Mouse (Mus musculus) CD4-positive, CD25-positive, alpha-beta regulatory T cell, adult 4 months (primary cell): ENCODE results near the gene Gpx7. TPM values are rescaled to one million over a fixed set of nuclear protein-coding genes. Genes with fewer than 3 reads are reported as not detected.
A peak's percentile ranks its signal among the peaks of the same experiment; 100 is the strongest.

Experiments
- ATAC-seq: one replicate; pipeline ENCODE4 v1.8.0; 2017
- polyA plus RNA-seq, 2 experiments: library from polyadenylated mRNA; unstranded; fragments of 100-300 nt; shearing (Covaris generic); gene quantifications; one replicate each; pipeline ENCODE4 v1.2.1; 2017

The Gpx7 gene
- polyA plus RNA-seq: 1 to 10 TPM; 4.4 to 5.1 TPM

DNA sequence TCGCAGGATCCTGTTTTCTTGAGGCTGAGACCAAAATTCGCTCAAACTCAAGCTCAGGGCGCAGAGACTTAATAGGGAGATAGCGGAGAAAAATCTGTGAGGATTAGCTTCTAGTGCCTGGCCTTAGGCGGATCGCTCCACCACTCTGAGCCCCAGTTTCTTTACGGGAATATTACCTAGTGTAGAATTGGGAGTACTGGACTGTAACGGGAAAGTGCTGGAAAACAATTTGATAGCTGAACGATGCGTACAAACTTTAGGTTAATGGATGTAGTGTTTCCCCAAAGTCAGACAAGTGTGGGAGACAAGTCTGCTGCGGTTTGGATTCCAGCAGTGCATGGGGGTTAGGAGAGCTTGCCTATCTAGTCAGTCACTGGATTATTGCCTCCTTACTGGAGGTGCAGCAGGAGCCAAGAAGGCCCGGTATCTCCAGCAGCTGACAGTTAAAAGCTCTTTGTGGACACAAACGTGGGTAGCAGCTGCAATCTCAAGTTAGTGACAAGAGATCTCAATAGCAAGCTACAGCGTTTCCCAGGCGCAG, at the start of gene Gpx7:
Gene Gpx7, minus strand, starts transcription at position 101 of the 541 bp plus-strand sequence.
- ATAC-seq: no peak

- ATAC-seq: peak; percentile 3
These were observed 49.3 kb upstream of the Gpx7 start for GRCm38 (mm10) chr4:108456028-108456427.

DNA sequence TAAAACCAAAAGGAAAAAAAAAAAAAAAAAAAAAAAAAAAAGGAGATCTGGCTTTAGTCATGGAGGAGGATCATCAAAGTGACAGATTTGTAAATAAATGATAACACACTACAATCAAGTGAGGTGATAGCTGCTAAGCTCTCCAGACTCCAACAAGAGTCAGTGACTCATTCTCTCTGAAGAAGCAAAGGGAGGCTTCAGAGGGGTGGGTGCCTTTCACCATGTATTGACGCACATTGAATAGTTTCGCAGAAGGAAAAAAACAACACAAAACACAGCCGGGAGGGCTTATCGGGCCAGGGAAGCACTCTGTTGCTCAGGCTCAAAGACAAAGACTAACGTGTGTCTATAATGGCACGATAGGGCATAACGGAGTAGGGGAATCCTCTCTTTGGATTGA, 41.3 kb upstream of the Gpx7 start:
- no peak for ATAC-seq

DNA sequence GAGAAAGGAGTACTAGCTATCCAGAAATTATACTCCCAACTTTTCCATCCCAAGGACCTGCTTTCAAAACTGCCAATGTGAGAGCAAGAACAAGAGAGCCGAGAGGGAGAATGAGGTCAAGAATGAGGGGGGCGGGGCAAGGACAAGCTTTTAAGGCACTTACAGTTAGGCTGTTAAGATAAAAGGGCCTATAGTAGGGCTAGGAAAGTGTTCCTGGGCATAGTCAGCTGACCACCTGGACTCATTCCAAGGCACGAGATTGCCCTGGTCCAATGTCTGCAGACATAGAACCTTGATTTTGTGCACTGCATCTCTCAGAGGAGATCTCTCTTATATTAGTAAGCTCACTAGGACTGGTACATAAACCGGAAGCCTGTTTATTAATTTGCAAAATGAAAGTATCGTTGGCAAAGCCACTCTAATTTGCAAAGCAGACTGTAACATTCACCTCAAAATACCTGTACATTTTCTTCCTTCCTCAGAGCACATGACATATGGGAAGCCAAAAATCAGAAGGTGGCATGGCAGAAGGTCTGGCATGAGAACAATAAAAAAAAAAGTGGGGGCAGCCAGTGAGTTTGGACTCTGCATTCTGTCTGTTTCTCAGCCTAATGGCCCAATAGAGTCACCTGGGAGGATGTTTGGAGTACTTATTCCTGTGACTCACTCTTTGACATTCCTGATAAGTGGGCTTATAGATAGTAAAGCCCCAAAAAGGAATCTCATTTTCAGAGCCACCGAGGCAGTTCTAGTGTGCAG, 31.5 kb upstream of the Gpx7 start:
- no peak for ATAC-seq

DNA sequence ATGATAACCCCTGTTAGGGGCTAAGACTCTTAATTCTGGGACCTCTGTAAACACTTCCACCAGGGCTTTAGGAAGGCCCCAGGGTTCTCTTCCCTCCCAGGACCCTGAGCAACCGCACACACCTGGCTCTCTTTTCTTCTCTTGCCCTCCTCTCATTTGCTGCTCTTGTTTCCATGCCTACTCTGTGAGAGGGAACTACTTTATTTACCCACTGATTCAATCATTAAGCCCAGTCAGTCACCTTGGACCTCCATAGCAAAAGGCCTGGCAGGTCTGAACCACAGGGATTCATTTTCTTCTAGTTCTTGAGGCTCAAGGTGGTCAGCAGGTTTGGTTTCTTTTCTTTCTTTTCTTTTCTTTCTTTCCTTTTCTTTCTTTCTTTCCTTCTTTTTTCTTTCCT, 29.5 kb upstream of the Gpx7 start:
- no peak for ATAC-seq

DNA sequence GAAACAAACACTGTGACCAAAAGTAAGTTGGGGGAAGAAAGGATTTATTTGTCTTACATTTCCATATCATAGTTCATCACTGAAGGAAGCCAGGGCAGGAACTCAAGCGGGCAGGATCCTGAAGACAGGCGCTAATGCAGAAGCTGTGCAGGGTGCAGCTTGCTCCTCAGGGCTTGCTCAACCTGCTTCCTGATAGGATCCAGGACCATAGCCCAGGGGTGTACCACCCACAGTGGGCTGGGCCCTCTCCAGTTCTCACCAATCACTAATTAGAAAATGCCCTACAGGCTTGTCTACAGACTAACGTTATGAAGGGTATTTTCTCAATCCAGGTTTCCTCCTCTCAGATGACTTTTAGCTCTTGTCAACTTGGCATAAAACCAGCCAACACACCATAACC, 28.9 kb upstream of the Gpx7 start:
- no peak for ATAC-seq

- no peak for ATAC-seq
These were observed 28.0 kb upstream of the Gpx7 start for GRCm38 (mm10) chr4:108434781-108435180.

DNA sequence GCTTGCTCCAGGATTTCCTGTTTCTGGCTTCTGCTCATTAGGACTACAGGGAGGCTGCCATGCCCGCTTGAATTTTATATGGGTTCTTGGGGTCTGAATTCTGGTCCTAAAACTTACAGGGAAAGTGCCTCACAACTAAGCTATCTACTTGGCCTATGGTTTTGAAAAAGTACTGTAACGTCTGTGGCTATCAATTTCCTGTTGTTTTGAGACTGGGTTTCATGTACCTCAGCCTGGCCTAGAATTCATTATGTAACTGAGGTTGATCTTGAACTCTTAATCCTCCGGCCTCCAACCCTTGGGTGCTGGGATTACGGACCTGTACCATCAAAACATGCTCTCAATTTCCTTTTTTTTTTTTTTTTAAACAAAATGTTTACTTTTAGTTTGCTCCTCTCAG, 27.5 kb upstream of the Gpx7 start:
- ATAC-seq: peak; percentile 69

- no peak for ATAC-seq
These were observed 26.6 kb upstream of the Gpx7 start for GRCm38 (mm10) chr4:108433341-108433740.

GRCm38 (mm10) chr4:108431561-108431936, 24.8 kb upstream of the Gpx7 start:
- no peak for ATAC-seq

GRCm38 (mm10) chr4:108430656-108431560, 24.1 kb upstream of the Gpx7 start:
- no peak for ATAC-seq

DNA sequence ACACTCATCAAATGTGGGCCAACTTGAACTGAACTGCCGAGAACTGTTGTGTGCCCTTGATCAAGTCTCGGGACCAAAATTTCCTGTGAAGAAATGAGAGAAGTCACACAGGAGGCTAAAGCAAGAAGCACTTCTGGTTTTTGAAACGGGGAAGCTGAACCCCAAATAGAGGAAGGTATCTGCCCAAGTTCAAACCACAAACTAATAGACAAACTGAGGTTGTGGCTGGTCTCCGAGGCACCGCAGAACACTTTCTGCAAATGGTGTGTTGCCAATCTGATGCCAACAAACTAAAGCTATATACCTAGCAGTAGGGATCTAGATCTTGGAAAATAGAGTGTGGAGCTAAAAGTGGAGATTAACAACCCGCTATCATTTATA, 21.6 kb upstream of the Gpx7 start:
- ATAC-seq: no peak

DNA sequence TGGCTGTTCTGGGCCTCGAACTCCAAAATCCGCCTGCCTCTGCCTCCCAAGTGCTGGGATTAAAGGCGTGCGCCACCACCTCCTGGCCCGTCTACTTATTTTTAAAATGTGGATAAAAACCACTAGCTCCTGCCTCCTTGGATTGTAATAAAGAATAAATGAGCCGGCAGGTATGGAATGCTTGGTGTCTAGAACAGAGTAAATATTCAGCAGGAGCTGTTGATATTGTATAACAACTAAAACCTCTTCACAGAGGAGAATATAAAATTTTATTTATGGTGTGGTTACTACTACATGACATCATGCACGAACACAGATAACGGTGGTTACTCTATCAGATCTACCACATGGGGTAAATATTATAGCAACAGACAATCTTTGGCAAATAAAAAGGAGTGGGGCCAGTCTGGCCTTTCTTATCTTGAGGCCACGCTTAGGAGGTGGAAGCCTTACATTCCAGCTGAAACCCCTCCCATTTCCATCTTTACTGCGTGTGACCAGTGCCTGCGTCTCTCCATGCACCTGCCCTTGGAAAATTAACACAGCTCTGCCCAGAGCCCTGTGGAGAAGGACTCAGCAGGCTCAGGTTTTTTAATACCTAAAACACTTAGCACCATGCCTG, 21.1 kb upstream of the Gpx7 start:
- ATAC-seq: no peak

GRCm38 (mm10) chr4:108424587-108424986, 17.8 kb upstream of the Gpx7 start:
- no peak for ATAC-seq

GRCm38 (mm10) chr4:108407621-108408020, 860 bp upstream of the Gpx7 start:
- ATAC-seq: no peak

DNA sequence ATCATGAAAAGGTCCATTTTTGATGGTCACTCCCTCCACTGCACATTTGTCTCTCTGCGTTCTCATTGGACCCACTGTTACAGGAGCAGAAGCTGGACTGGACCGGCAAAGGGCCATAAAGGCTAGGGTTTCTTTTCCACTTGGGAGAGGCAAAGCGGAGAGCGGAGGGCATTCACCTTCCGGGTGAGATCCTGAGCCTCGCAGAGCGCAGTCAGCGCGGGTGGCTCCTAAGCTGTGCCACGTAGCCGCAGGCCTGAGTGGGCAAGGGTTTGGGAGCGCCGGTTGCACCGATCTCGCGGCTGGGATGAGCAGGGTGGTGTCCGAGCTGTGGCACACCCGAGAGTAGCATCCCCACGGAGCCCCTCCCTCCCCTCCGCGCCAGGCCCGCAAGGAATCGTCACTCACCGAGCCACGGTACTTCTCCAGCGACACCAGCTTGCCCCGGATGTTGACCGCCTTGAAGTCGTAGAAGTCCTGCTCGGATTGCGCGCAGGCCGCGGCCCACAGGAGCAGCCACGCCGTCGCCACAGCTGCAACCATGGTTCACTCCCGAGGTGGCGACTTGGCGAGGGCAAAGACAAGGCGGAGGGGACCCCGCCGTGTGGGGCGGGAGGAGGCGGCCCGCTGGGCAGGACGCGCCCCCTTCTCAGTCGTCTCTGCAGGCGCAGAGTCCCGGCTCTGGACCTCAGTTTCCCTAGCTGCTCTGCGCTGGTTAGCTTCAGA, 462 bp downstream of the Gpx7 start:
- ATAC-seq: peak; percentile 72

- ATAC-seq: no peak
These were observed 1.0 kb downstream of the Gpx7 start for GRCm38 (mm10) chr4:108405766-108406137.

- ATAC-seq: no peak
These were observed 2.7 kb downstream of the Gpx7 start for GRCm38 (mm10) chr4:108403861-108404635.

GRCm38 (mm10) chr4:108400395-108400794, 6.4 kb downstream of the Gpx7 start:
- no peak for ATAC-seq

- ATAC-seq: no peak
These were observed 12.5 kb downstream of the Gpx7 start for GRCm38 (mm10) chr4:108394236-108394635.

- ATAC-seq: no peak
These were observed 14.2 kb downstream of the Gpx7 start for GRCm38 (mm10) chr4:108392558-108392957.

DNA sequence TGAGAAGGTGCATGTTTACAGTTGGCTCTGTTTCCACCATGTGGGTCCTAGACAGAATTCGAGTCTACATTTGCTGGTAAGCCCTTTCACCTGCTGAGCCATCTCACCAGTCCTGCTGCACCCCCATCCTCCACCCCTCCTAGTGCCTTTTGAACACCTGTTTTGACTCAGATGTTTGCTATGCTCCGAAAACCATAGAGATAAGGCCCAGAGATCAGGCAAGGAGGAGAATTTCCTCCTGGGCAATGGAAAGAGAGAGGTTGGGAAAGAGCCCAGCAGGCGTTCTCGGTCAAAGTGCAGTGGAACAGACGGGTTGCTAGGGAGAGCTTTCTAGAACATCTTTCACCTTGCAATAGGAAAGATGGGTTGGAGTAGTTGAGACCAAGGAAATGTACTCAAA, 15.6 kb downstream of the Gpx7 start:
- no peak for ATAC-seq
